Comparison of ENCODE assay signal across 8 mouse cellular contexts in genomic region chr19:3576451-3577264, GRCm38 (mm10). TPM values are rescaled to one million over a fixed set of nuclear protein-coding genes. Genes with fewer than 3 reads are reported as not detected.
A peak's percentile ranks its signal among the peaks of the same experiment; 100 is the strongest.
DNase-seq lines count a peak whose midpoint lies in the region; ATAC-seq and TF ChIP-seq lines count a peak whose summit lies in the region.

No protein-coding gene starts in this region.

- H3K27me3 ChIP-seq in heart, embryonic 10.5 days (ENCODE audit: insufficient read depth, poor library complexity, severe bottlenecking) = no peaks in the 10 kb centered on the region
- H3K27me3 ChIP-seq in hindbrain, embryonic 10.5 days (ENCODE audit: insufficient read depth, poor library complexity, severe bottlenecking) = no peaks in the 10 kb centered on the region

- no peaks in the 10 kb centered on the region for H3K36me3 ChIP-seq in heart, embryonic 10.5 days
- H3K36me3 ChIP-seq in hindbrain, embryonic 10.5 days = peaks cover 8% of the 10 kb centered on the region

- TF ChIP-seq POLR2A in bone marrow macrophage, adult 2 months (IDR thresholded peaks at IDR 0.05; ENCODE audit: borderline replicate concordance, low read depth, low read length) = no peak

- H3K4me3 ChIP-seq in heart, embryonic 10.5 days = peak overlapping the region; percentile 93
- peak overlapping the region; percentile 32 for H3K4me3 ChIP-seq in bone marrow macrophage, adult 2 months (ENCODE audit: insufficient read depth, low read length)
- peak overlapping the region; percentile 91 for H3K4me3 ChIP-seq in hindbrain, embryonic 10.5 days

- peaks cover 39% of the 10 kb centered on the region for H3K4me1 ChIP-seq in heart, embryonic 10.5 days
- peaks cover 24% of the 10 kb centered on the region for H3K4me1 ChIP-seq in bone marrow macrophage, adult 2 months (ENCODE audit: control insufficient read depth, insufficient read depth, low read length)
- H3K4me1 ChIP-seq in hindbrain, embryonic 10.5 days (replicated peaks) = peaks cover 28% of the 10 kb centered on the region

- H3K27ac ChIP-seq in heart, embryonic 10.5 days = peak overlapping the region; percentile 99
- no peak overlapping the region for H3K27ac ChIP-seq in bone marrow macrophage, adult 2 months (ENCODE audit: insufficient read depth, low read depth, low read length)
- peak overlapping the region; percentile 99 for H3K27ac ChIP-seq in hindbrain, embryonic 10.5 days

- WGBS in heart, embryonic 10.5 days = 64% methylated on average over 5 of the region's 5 CpGs
- WGBS in hindbrain, embryonic 10.5 days = 73% methylated on average over 5 of the region's 5 CpGs

- TF ChIP-seq CTCF in bone marrow macrophage, adult 2 months (IDR thresholded peaks at IDR 0.05; ENCODE audit: low read depth, low read length) = no peak

- ATAC-seq in megakaryocyte-erythroid progenitor cell, adult 5-6 weeks (replicated peaks; ENCODE audit: low FRiP score, low TSS enrichment, poor library complexity, severe bottlenecking) = 0 out of 2 replicates have a peak, but pooled peaks have one; percentile 1

- H3K9me3 ChIP-seq in heart, embryonic 10.5 days = no peaks in the 10 kb centered on the region
- H3K9me3 ChIP-seq in hindbrain, embryonic 10.5 days = no peaks in the 10 kb centered on the region

- no peak for DNase-seq in heart, embryonic 10.5 days (ENCODE audit: low spot score)
- no peak for DNase-seq in heart, adult 18-20 months
- no peak for DNase-seq in hindbrain, embryonic 10.5 days (ENCODE audit: low spot score)
- DNase-seq in MN1 (ENCODE audit: low spot score) = no peak
- no peak for DNase-seq in T-cell, adult 2 months (ENCODE audit: low spot score)
- no peak for DNase-seq in ovary, postnatal 36 days (ENCODE audit: low spot score)

RNA-seq across cellular contexts. Expression of gene Ppp6r3, which starts 1.1 kb away (rescaled TPM):
- 63.4 and 63.5 TPM in 2 replicates for polyA plus RNA-seq in heart, embryonic 10.5 days (2016; fragmentation: Nextera tagmentation; extraction: Ambion mirVana)
- 10 to 100 TPM; 69.6 to 70.7 TPM for total RNA-seq in heart, adult 18-20 months (2021)
- polyA plus RNA-seq in bone marrow macrophage, adult 2 months (2012; ENCODE audit: insufficient read depth, insufficient read length, missing spikeins) = 52.0 and 56.1 TPM in 2 replicates
- polyA plus RNA-seq in hindbrain, embryonic 10.5 days (2016; fragmentation: Nextera tagmentation; extraction: Ambion mirVana) = 64.9 and 74.2 TPM in 2 replicates
- 91.4 and 100 TPM in 2 replicates for total RNA-seq in megakaryocyte-erythroid progenitor cell, adult 5-6 weeks (2014; fragmentation: Nextera tagmentation)
- total RNA-seq in megakaryocyte-erythroid progenitor cell, adult 5-6 weeks (2017) = 90.3 and 96.6 TPM in 2 replicates

Comparison
In these comparisons a context has a peak if more than half of its experiments do, and no peak if none do; other contexts are left out.
1. H3K4me3 ChIP-seq: peak in every context shown above with its lines; median percentile 93 in heart, embryonic 10.5 days; 91 in hindbrain, embryonic 10.5 days; 32 in bone marrow macrophage, adult 2 months.